Mouse (Mus musculus): ENCODE results near the gene Ppil6. TPM values are rescaled to one million over a fixed set of nuclear protein-coding genes. Genes with fewer than 3 reads are reported as not detected.

Gene Ppil6
- polyA plus RNA-seq (2012; rRNA removed), result 0.17 and 0.24 TPM in 2 replicates

DNA sequence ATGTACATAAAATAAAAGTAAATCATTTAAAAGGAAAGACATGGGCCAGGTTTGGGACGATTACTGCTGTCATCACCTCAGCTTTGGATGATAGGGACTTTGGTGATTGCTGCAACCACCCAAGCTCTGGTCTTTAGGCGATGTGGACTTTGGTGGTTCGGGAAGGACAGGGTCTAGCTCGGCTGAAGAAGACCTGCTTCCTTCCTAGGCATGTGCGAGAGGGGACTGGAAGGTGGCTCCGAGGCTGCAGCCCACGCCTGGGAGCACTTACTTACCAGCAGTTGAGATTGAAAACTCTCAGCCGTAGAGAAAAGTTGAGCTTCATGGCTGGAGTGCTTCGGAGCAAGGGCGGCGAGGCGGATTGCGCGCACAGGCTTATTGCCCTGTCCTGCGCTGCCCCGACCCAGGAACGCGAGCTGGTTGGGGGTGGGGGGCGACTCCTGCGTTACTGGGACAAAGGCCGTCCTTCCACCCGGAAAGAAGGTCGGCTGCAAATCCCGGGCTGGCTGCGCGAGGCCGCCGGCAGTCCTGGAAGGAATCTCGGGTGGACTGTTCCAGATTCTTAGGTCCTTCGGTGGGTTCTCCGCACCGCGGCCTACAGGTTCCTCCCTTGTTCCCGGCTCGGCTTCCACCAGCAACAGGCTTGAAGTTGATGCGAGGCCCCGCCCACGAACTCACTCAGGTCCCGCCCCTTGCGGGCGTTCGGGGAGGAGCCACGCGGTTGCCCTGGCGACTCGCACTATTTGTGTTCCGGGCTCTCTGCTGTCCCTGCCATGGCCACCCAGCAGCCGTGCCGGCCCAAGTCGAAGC lies at the start of gene Ppil6, which contains the start of gene Smpd2:
TSS of gene Ppil6 (plus strand) at position 732 of the 810 bp plus-strand sequence.
TSS of gene Smpd2 (minus strand) at position 662 of the 810 bp plus-strand sequence.

DNA sequence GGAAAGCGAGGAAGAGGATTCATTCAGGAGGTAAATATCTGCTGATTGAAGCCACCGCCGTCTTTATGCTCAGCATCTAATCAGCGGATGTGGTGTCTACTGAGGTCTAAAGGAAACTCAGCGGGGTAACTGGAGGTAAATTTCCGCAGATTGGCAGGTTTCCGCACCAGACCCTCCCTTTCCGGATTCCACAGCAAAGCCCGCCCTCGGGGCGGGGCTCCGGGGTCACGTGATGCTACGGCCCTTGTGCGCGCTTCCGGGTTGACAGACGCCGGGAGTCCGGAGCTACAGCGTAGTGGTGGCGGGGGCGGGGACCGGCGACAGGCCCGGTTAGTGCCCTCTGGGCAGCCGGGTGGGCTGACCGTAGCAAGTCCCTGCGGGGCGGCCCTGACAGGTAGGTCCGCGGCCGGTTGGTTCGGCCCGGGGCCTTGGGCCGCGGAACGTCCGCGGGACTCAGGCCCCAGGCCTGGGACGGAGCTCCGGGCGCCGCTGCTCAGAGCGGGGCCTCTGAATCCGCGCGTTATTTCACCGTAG lies 40.0 kb upstream of the Ppil6 start, which contains the start of gene Zbtb24:
TSS of gene Zbtb24 (plus strand) at position 247 of the 534 bp plus-strand sequence.

GRCm38 (mm10) chr10:41476171-41477017 lies 13.8 kb upstream of the Ppil6 start, which contains the start of gene Mical1:
Mical1 (plus strand) TSS chr10:41476314.

GRCm38 (mm10) chr10:41518981-41519618 lies 28.9 kb downstream of the Ppil6 start, which contains the start of gene Cd164:
Cd164 (plus strand) TSS chr10:41519414.

Other genes with a start within 250 kb of the Ppil6 start
- 3.8 and 4.2 TPM in 2 replicates for gene Fig4, start 187.2 kb upstream of the Ppil6 start, polyA plus RNA-seq (2012; rRNA removed)
- not detected in 2 replicates for gene Ak9, start 186.5 kb upstream of the Ppil6 start, polyA plus RNA-seq (2012; rRNA removed)
- gene Zbtb24, start 40.1 kb upstream of the Ppil6 start, polyA plus RNA-seq (2012; rRNA removed), result 4.2 TPM in 2 replicates
- gene Mical1, start 14.1 kb upstream of the Ppil6 start, polyA plus RNA-seq (2012; rRNA removed), result 4.7 and 5.3 TPM in 2 replicates
- 18.2 and 18.8 TPM in 2 replicates for gene Smpd2, start 70 bp upstream of the Ppil6 start, polyA plus RNA-seq (2012; rRNA removed)
- 52.1 and 55.6 TPM in 2 replicates for gene Cd164, start 29.0 kb downstream of the Ppil6 start, polyA plus RNA-seq (2012; rRNA removed)
- gene Ccdc162, start 226.2 kb downstream of the Ppil6 start, polyA plus RNA-seq (2012; rRNA removed), result 0.42 and 0.47 TPM in 2 replicates